Mouse (Mus musculus) spleen, embryonic (tissue): ENCODE measurements at regions not wholly inside any gene's neighbourhood (a gene's known extent, or its start where the extent isn't known, plus 50 kb on each side); places are given as distances from the start of the nearest gene placed in this dataset.

Experiments
- CTCF ChIA-PET: fragments of 350-600 bp; sonication (Branson Sonifier 250); formaldehyde crosslinking; loops from one replicate; lab custom pipeline; 2022; lab: Charles Lee

- CTCF ChIA-PET: no interaction called here
Observed at GRCm38 (mm10) chr8:35235815-35236509, 529.6 kb upstream of the Gm19410 start.

GRCm38 (mm10) chr8:35237279-35237678 is 528.3 kb upstream of the Gm19410 start:
- CTCF ChIA-PET: no interaction called here

- CTCF ChIA-PET: no interaction called here
Observed at GRCm38 (mm10) chr8:35240884-35241283, 524.7 kb upstream of the Gm19410 start.

- CTCF ChIA-PET: interaction anchor here (0.6 kb wide), 1 partner anchor 50 kb away, joined by 18 read pairs; no protein-coding TSS in a partner anchor
Observed at GRCm38 (mm10) chr8:35243555-35243954, 522.0 kb upstream of the Gm19410 start.

- CTCF ChIA-PET: no interaction called here
Observed at GRCm38 (mm10) chr8:35249747-35250375, 515.7 kb upstream of the Gm19410 start.

GRCm38 (mm10) chr8:35250641-35251040 is 514.9 kb upstream of the Gm19410 start:
- CTCF ChIA-PET: interaction anchor here (0.6 kb wide), 1 partner anchor 415 kb away, joined by 3 read pairs; no protein-coding TSS in a partner anchor

GRCm38 (mm10) chr8:35253946-35254345 is 511.6 kb upstream of the Gm19410 start:
- CTCF ChIA-PET: no interaction called here

- CTCF ChIA-PET: no interaction called here
Observed at GRCm38 (mm10) chr8:35255327-35255726, 510.3 kb upstream of the Gm19410 start.

GRCm38 (mm10) chr8:35256958-35257357 is 508.6 kb upstream of the Gm19410 start:
- CTCF ChIA-PET: no interaction called here

GRCm38 (mm10) chr8:35268221-35268620 is 497.4 kb upstream of the Gm19410 start:
- CTCF ChIA-PET: no interaction called here

GRCm38 (mm10) chr8:35268986-35269385 is 496.6 kb upstream of the Gm19410 start:
- CTCF ChIA-PET: no interaction called here

GRCm38 (mm10) chr8:35275972-35276371 is 489.6 kb upstream of the Gm19410 start:
- CTCF ChIA-PET: no interaction called here

GRCm38 (mm10) chr8:35276460-35276859 is 489.1 kb upstream of the Gm19410 start:
- CTCF ChIA-PET: no interaction called here

- CTCF ChIA-PET: no interaction called here
Observed at GRCm38 (mm10) chr8:35278946-35279345, 486.6 kb upstream of the Gm19410 start.

GRCm38 (mm10) chr8:35280741-35281140 is 484.8 kb upstream of the Gm19410 start:
- CTCF ChIA-PET: no interaction called here

- CTCF ChIA-PET: no interaction called here
Observed at GRCm38 (mm10) chr8:35283366-35283765, 482.2 kb upstream of the Gm19410 start.

- CTCF ChIA-PET: no interaction called here
Observed at GRCm38 (mm10) chr8:35289018-35289417, 476.6 kb upstream of the Gm19410 start.

- CTCF ChIA-PET: interaction anchor here (0.6 kb wide), 1 partner anchor 412 kb away, joined by 9 read pairs; no protein-coding TSS in a partner anchor
Observed at GRCm38 (mm10) chr8:35289967-35290366, 475.6 kb upstream of the Gm19410 start.

- CTCF ChIA-PET: no interaction called here
Observed at GRCm38 (mm10) chr8:35293437-35294126, 472.0 kb upstream of the Gm19410 start.

- CTCF ChIA-PET: no interaction called here
Observed at GRCm38 (mm10) chr8:35296936-35297335, 468.7 kb upstream of the Gm19410 start.

- CTCF ChIA-PET: no interaction called here
Observed at GRCm38 (mm10) chr8:35299088-35299487, 466.5 kb upstream of the Gm19410 start.

GRCm38 (mm10) chr8:35300359-35300758 is 465.2 kb upstream of the Gm19410 start:
- CTCF ChIA-PET: no interaction called here
